Mouse (Mus musculus) cortical plate, adult 2 months (tissue): Measurements from ENCODE around the gene Rnf214. TPM values are rescaled to one million over a fixed set of nuclear protein-coding genes. Genes with fewer than 3 reads are reported as not detected.
"Not testable (repeated sequence)": the region's sequence is repeated elsewhere in the genome, so short reads cannot be mapped to it uniquely, and the experiment has no call there.

Experiments
- H3K27ac ChIP-seq: fragments of 200-500 bp; 2 replicates; pipeline ENCODE4 v1.5.1; 2012; ENCODE audit warnings: low read length, control low read depth, inconsistent platforms; ENCODE audit not compliant: insufficient read depth
- H3K4me1 ChIP-seq: fragments of 200-500 bp; 2 replicates; pipeline ENCODE4 v1.6.1; 2011; ENCODE audit warnings: low read length; ENCODE audit not compliant: control insufficient read depth, insufficient read depth
- H3K4me3 ChIP-seq: fragments of 200-500 bp; 2 replicates; pipeline ENCODE4 v1.5.1; 2011; ENCODE audit warnings: mild to moderate bottlenecking, low read length, control low read depth; ENCODE audit not compliant: insufficient read depth
- CTCF ChIP-seq: fragments of 200-500 bp; IDR thresholded peaks from 2 replicates; pipeline ENCODE4 v1.5.1; 2011; ENCODE audit warnings: mild to moderate bottlenecking, control low read depth, low read length; ENCODE audit not compliant: insufficient read depth; ENCODE audit errors: extremely low read depth
- POLR2A ChIP-seq: fragments of 200-500 bp; IDR thresholded peaks from 2 replicates; pipeline ENCODE4 v1.6.1; 2011; ENCODE audit warnings: mild to moderate bottlenecking, low read length, control low read depth; ENCODE audit not compliant: insufficient read depth; ENCODE audit errors: extremely low read depth
- polyA plus RNA-seq: library from polyadenylated mRNA; depleted of rRNA; stranded (reverse); fragments of >200 nt; gene quantifications from 2 replicates; pipeline ENCODE4 v1.2.3, GENCODE M21; 2012

Rnf214 gene
- polyA plus RNA-seq, 1 experiment = 44.3 TPM

DNA sequence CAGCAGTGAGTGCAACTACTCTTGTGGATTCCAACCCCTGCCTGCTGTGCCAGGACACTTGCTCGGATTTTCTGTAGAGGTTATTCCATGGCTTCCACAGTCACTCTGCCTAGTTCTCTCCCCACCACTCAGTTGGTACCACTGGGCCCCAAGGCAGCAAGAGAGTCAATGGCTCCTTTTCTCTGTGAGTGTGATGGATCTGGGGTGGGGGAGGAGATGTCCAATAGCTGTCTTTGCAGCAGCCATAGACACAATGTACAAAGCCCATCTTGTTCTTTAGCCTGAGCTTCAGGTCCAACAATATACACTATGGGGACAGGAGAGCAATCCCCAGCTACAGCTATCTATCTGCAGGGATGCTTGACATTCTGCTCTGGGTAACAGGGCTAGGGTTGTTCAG lies 52.6 kb downstream of the Rnf214 start:
- Histone ChIP-seq H3K4me1 (peaks cover 10% of the 10 kb centered on the region), H3K4me3 (no peak overlapping the region), H3K27ac (peak overlapping the region; percentile 63)
- TF ChIP-seq CTCF (no peak), POLR2A (no peak)

GRCm38 (mm10) chr9:45853695-45854094 lies 53.0 kb downstream of the Rnf214 start:
- H3K27ac ChIP-seq = peak overlapping the region; percentile 63
- TF ChIP-seq POLR2A = no peak
- TF ChIP-seq CTCF = no peak
- H3K4me3 ChIP-seq = no peak overlapping the region
- peaks cover 12% of the 10 kb centered on the region for H3K4me1 ChIP-seq

GRCm38 (mm10) chr9:45851776-45852175 lies 54.9 kb downstream of the Rnf214 start:
- H3K4me3 ChIP-seq = no peak overlapping the region
- H3K4me1 ChIP-seq = peaks cover 16% of the 10 kb centered on the region
- no peak overlapping the region for H3K27ac ChIP-seq
- TF ChIP-seq CTCF (no peak), POLR2A (no peak)

DNA sequence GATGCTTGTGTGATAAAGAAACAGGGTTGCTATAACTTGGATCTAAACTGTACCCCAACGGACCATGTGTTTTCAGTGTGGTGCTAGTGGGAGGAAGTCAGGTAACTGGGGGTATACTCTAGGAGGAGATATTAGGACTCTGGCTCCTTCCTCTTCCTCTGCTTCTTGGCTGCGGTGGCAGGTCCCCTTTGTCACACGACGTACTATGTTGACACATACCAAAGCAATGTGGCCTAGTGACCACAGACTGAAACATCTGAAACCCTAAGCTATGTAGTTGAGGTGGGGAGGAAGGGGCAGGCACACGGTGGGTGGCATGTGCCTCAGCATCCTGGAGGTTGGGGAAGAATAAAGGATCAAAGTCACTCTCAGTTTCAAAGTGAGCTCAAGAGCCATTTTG lies 55.4 kb downstream of the Rnf214 start:
- Histone ChIP-seq H3K27ac (no peak overlapping the region), H3K4me3 (no peak overlapping the region), H3K4me1 (peaks cover 16% of the 10 kb centered on the region)
- TF ChIP-seq CTCF = no peak
- TF ChIP-seq POLR2A = no peak

GRCm38 (mm10) chr9:45850528-45851155 lies 56.1 kb downstream of the Rnf214 start:
- H3K27ac ChIP-seq = no peak overlapping the region
- H3K4me1 ChIP-seq = peaks cover 16% of the 10 kb centered on the region
- TF ChIP-seq CTCF = no peak
- TF ChIP-seq POLR2A = no peak
- H3K4me3 ChIP-seq = no peak overlapping the region

DNA sequence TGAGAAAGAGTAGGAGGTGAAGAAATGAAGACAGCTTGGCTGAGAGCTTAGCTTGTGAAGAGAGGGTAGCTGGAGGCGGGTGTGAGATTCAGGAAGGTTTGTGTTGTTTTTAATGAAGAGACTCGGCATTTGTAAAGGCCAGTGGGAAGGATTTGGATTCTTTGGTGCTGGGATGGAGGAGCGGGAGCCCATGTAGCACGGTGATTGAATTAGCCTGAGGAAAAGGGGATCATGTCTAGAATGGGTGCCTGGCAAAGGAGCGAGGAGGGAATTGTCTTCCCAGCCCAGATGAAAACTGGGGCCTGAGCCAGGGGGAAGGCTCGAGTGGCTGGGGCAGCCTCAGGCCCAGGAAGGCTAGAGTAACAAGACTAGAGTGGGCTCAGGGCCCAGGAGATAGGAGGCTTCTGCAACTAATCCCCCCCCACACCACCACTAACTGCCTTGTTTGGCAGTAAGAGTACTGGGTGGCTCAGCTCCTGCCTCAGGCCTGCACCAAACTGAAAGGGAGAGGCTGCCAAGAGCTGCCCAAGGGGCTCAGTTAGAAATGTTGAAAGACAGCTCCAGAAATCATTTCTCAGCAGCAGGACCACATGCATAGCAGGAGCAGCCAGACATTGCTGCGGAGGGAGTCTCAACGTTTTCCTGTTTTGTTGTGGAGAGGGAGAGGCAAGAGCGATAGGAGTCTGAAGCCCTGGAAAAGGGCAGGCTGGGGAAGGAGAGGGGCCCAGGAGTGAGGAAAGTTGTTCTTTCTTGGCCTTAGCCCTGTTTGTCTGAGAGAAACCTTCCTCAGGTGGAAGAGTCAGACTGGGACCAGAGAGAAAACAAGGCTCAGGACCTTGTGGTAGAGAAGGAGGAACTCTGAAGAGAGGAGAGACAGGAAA lies 56.9 kb downstream of the Rnf214 start:
- Histone ChIP-seq H3K4me3 (no peak overlapping the region), H3K4me1 (peaks cover 19% of the 10 kb centered on the region), H3K27ac (peak overlapping the region; percentile 25; the same call in 1 of the 2 replicates)
- TF ChIP-seq POLR2A (no peak), CTCF (no peak)

DNA sequence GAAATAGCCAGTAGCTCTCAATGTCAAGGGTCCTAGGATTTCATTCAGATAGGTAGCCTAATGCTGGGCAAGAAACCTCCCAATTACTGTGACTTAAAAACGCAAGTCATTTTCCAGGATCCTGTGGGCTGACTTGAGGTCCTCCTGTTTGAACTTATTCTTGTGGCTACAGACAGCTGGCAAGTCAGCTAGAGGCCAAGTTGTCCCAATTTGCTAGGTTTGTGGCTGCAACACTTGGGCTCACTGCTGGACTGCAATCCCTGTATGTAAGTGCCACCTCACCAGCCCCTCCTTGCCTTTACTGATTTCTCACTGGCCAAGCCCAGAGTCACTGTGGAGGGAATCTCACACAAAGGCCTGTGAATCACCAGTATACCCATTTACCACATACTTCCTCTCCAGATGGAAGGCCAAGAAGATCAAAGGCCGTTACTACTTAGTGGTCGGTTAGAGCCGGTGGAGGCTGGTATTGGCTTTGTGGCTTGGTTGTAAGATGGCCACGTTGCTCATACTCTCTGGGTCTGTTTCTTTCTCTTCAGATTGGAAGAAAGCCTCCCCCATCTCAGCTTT lies 59.7 kb downstream of the Rnf214 start:
- Histone ChIP-seq H3K27ac (no peak overlapping the region), H3K4me1 (peaks cover 32% of the 10 kb centered on the region), H3K4me3 (no peak overlapping the region)
- TF ChIP-seq CTCF = no peak
- no peak for TF ChIP-seq POLR2A

DNA sequence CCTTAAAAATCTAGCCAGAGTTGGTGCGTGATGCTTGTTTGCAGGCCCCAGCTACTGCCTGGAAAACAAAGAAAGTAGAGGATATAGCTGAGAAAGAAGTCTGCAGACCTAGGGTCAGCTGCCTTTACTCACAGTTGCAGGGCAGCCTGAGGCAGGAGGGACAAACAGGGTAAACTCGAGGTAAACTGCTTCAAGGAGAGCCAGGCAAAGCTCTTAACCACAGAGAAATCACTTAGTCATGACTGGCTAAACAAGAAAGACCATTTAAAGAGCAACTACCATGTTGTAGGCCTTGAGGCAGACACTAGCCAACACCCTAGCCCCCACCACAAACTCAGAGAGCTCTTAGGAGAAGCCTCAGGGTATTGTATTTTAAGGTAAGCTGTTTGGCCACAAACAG lies 60.5 kb downstream of the Rnf214 start:
- H3K4me3 ChIP-seq, H3K27ac ChIP-seq: not testable (repeated sequence)
- H3K4me1 ChIP-seq = peaks cover 37% of the 10 kb centered on the region

GRCm38 (mm10) chr9:45845541-45845940 lies 61.2 kb downstream of the Rnf214 start:
- peaks cover 41% of the 10 kb centered on the region for H3K4me1 ChIP-seq
- no peak overlapping the region for H3K4me3 ChIP-seq
- H3K27ac ChIP-seq = no peak overlapping the region
- TF ChIP-seq CTCF (no peak), POLR2A (no peak)

DNA sequence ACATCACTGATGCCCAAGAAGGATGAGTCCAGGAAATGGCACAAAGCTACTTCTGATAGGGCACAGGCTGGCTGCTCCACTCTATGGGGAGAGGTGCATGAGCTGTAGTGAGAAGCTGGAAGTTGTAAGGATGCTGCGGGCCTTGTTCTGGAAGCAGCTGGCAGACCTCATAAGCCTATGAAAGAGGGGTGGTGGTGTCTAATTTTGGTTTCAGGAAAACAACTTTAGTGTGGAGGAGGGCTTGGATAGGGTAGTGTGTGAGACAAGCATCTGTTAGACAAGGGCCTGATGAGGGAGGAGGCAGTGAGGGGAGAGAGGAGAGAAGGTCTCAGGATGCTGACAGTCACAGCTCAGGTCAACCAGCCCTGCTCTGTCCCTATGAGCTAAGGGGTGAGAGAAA lies 62.9 kb downstream of the Rnf214 start:
- Histone ChIP-seq H3K4me3 (no peak overlapping the region), H3K27ac (no peak overlapping the region), H3K4me1 (peaks cover 35% of the 10 kb centered on the region)
- TF ChIP-seq CTCF (no peak), POLR2A (no peak)
